Mouse (Mus musculus) skeletal muscle tissue, adult 2 months (tissue): ENCODE measurements at regions not wholly inside any gene's neighbourhood (a gene's known extent, or its start where the extent isn't known, plus 50 kb on each side); places are given as distances from the start of the nearest gene placed in this dataset.
"Not testable (repeated sequence)": the region's sequence is repeated elsewhere in the genome, so short reads cannot be mapped to it uniquely, and the experiment has no call there.

ENCODE experiments used
- DNase-seq: peaks from one replicate; pipeline ENCODE4 v3.0.0-alpha.2; 2012; ENCODE audit warnings: low read depth, low spot score

GRCm38 (mm10) chr4:145455573-145455972 lies 55.0 kb upstream of the Zfp990 start:
- not testable (repeated sequence) for DNase-seq

GRCm38 (mm10) chr4:145448586-145448985 lies 62.0 kb upstream of the Zfp990 start:
- no peak for DNase-seq

- DNase-seq: not testable (repeated sequence)
Measured at GRCm38 (mm10) chr4:145436718-145437117, 73.8 kb upstream of the Zfp990 start.

GRCm38 (mm10) chr4:145434519-145434918 lies 76.0 kb upstream of the Zfp990 start:
- DNase-seq: no peak

- no peak for DNase-seq
Measured at GRCm38 (mm10) chr4:145434071-145434470, 76.5 kb upstream of the Zfp990 start.

GRCm38 (mm10) chr4:145433235-145433634 lies 77.3 kb upstream of the Zfp990 start:
- not testable (repeated sequence) for DNase-seq

GRCm38 (mm10) chr4:145431910-145432765 lies 78.4 kb upstream of the Zfp990 start:
- DNase-seq: no peak

- DNase-seq: not testable (repeated sequence)
Measured at GRCm38 (mm10) chr4:145417837-145418236, 92.7 kb upstream of the Zfp990 start.

GRCm38 (mm10) chr4:145411141-145411540 lies 96.2 kb upstream of the Tnfrsf8 start:
- no peak for DNase-seq

- DNase-seq: no peak
Measured at GRCm38 (mm10) chr4:145409796-145410475, 95.0 kb upstream of the Tnfrsf8 start.

- DNase-seq: not testable (repeated sequence)
Measured at GRCm38 (mm10) chr4:145406050-145406449, 91.1 kb upstream of the Tnfrsf8 start.

GRCm38 (mm10) chr4:145404230-145404629 lies 89.3 kb upstream of the Tnfrsf8 start:
- not testable (repeated sequence) for DNase-seq

- DNase-seq: not testable (repeated sequence)
Measured at GRCm38 (mm10) chr4:145378876-145379275, 63.9 kb upstream of the Tnfrsf8 start.

- not testable (repeated sequence) for DNase-seq
Measured at GRCm38 (mm10) chr4:145377306-145378067, 62.5 kb upstream of the Tnfrsf8 start.

- DNase-seq: no peak
Measured at GRCm38 (mm10) chr4:145369753-145370152, 54.8 kb upstream of the Tnfrsf8 start.

GRCm38 (mm10) chr4:145367274-145367822 lies 52.4 kb upstream of the Tnfrsf8 start:
- peak; percentile 1 for DNase-seq

- DNase-seq: no peak
Measured at GRCm38 (mm10) chr4:145366301-145366700, 51.3 kb upstream of the Tnfrsf8 start.

GRCm38 (mm10) chr4:145365793-145366192 lies 50.8 kb upstream of the Tnfrsf8 start:
- not testable (repeated sequence) for DNase-seq
